In genomic region chr17:33685249-33685653, GRCm38 (mm10) we compare ENCODE assay signal across 8 mouse cellular contexts. TPM values are rescaled to one million over a fixed set of nuclear protein-coding genes. Genes with fewer than 3 reads are reported as not detected.
A peak's percentile ranks its signal among the peaks of the same experiment; 100 is the strongest.
DNase-seq lines count a peak whose midpoint lies in the region; ATAC-seq and TF ChIP-seq lines count a peak whose summit lies in the region.

No protein-coding gene starts in this region.

- DNase-seq in Patski (ENCODE audit: low read depth, low spot score): peak; percentile 65
- DNase-seq in cerebellum, postnatal 14 days: peak; percentile 98 to 99
- DNase-seq in frontal cortex, postnatal 14 days (ENCODE audit: low spot score in 2 of 2): peak; percentile 95 to 97
- peak; percentile 96 for DNase-seq in hindbrain, embryonic 14.5 days (ENCODE audit: low spot score)
- DNase-seq in layer of hippocampus, postnatal 36 days: peak; percentile 97
- peak; percentile 99 for DNase-seq in lung, postnatal 36 days
- DNase-seq in retina, postnatal 1 day: peak; percentile 98
- peak; percentile 96 for DNase-seq in urinary bladder, adult 18-20 months (ENCODE audit: low spot score in 2 of 2)

- POLR2A ChIA-PET in Patski (lab: Charles Lee): interaction anchor here (0.5 to 1.1 kb wide), 3 partner anchors 56 to 117 kb away, joined by 6 to 7 read pairs (median 7); partner anchors contain the start of gene Zfp414

- H3K4me1 ChIP-seq in hindbrain, embryonic 14.5 days (replicated peaks; ENCODE audit: control insufficient read depth, insufficient read depth, low read length): peaks cover 43% of the 10 kb centered on the region

- H3K27ac ChIP-seq in hindbrain, embryonic 14.5 days: peak overlapping the region; percentile 97

- CTCF ChIA-PET in Patski (lab: Charles Lee): interaction anchor here (0.9 to 1.6 kb wide), 3 partner anchors 10 to 26 kb away, joined by 3 to 4 read pairs (median 3); no protein-coding TSS in a partner anchor

- H3K4me3 ChIP-seq in hindbrain, embryonic 14.5 days (replicated peaks; ENCODE audit: low read length): peak overlapping the region; percentile 83

- peak; percentile 92 for ATAC-seq in Patski
- peak; percentile 96 for ATAC-seq in hindbrain, embryonic 14.5 days (ENCODE audit: low FRiP score)

- in situ Hi-C loops in Patski (cut with MboI; ENCODE audit: low pct_unique_long_range_greater_than_20kb): no loop called here

- peaks cover 5% of the 10 kb centered on the region for H3K36me3 ChIP-seq in hindbrain, embryonic 14.5 days (replicated peaks; ENCODE audit: control insufficient read depth, insufficient read depth)

- WGBS in hindbrain, embryonic 14.5 days: under 1% methylated on average over 42 of the region's 42 CpGs

- H3K27me3 ChIP-seq in Patski: no peaks in the 10 kb centered on the region
- no peaks in the 10 kb centered on the region for H3K27me3 ChIP-seq in hindbrain, embryonic 14.5 days (ENCODE audit: control insufficient read depth, insufficient read depth, low read length)

- peak overlapping the region; percentile 99 for H3K4me2 ChIP-seq in hindbrain, embryonic 14.5 days (replicated peaks)

- no peak for TF ChIP-seq CTCF in Patski (IDR thresholded peaks at IDR 0.05)

- peak overlapping the region; percentile 95 for H3K9ac ChIP-seq in hindbrain, embryonic 14.5 days

- no peaks in the 10 kb centered on the region for H3K9me3 ChIP-seq in hindbrain, embryonic 14.5 days (ENCODE audit: control insufficient read depth, low read length)

RNA-seq across cellular contexts. Expression of gene Hnrnpm, which starts 1.4 kb away (rescaled TPM):
- polyA plus RNA-seq in Patski (2021): 248 TPM
- 161 and 173 TPM in 2 replicates for polyA plus RNA-seq in hindbrain, embryonic 14.5 days (2014; fragmentation: Nextera tagmentation; extraction: Ambion mirVana)
- total RNA-seq in layer of hippocampus, postnatal 36 days (2021): 100 to 1,000 TPM; 157 to 166 TPM

RNA-seq across cellular contexts. Expression of gene March2, which starts 33.2 kb away (rescaled TPM):
- 77.2 TPM for polyA plus RNA-seq in Patski (2021)
- polyA plus RNA-seq in hindbrain, embryonic 14.5 days (2014; fragmentation: Nextera tagmentation; extraction: Ambion mirVana): 69.0 and 72.1 TPM in 2 replicates
- 10 to 100 TPM; 83.7 to 88.1 TPM for total RNA-seq in layer of hippocampus, postnatal 36 days (2021)

RNA-seq across cellular contexts. Expression of gene Pram1, which starts 47.4 kb away (rescaled TPM):
- 0.56 TPM for polyA plus RNA-seq in Patski (2021)
- 0.37 and 0.70 TPM in 2 replicates for polyA plus RNA-seq in hindbrain, embryonic 14.5 days (2014; fragmentation: Nextera tagmentation; extraction: Ambion mirVana)
- under 1 TPM in 1 of 2 experiments, not detected in 1; 0.50 TPM for total RNA-seq in layer of hippocampus, postnatal 36 days (2021)

RNA-seq across cellular contexts. Expression of gene Zfp414, which starts 56.4 kb away (rescaled TPM):
- polyA plus RNA-seq in Patski (2021): 33.0 TPM
- polyA plus RNA-seq in hindbrain, embryonic 14.5 days (2014; fragmentation: Nextera tagmentation; extraction: Ambion mirVana): 81.3 and 85.9 TPM in 2 replicates
- total RNA-seq in layer of hippocampus, postnatal 36 days (2021): 10 to 100 TPM; 46.2 to 46.7 TPM

Comparison
In these comparisons a context has a peak if more than half of its experiments do, and no peak if none do; other contexts are left out.
1. Peak in every context shown above with its lines: DNase-seq, ATAC-seq, H3K4me3 ChIP-seq and H3K27ac ChIP-seq.